Mouse (Mus musculus) hindbrain, postnatal 0 days (tissue): ENCODE results near the gene Olfr1042. TPM values are rescaled to one million over a fixed set of nuclear protein-coding genes. Genes with fewer than 3 reads are reported as not detected.
"Not testable (repeated sequence)": the region's sequence is repeated elsewhere in the genome, so short reads cannot be mapped to it uniquely, and the experiment has no call there.

Experiments used
- ATAC-seq: fragments of 200-750 bp; cut with Nextera tagmentation; 2 replicates; pipeline ENCODE4 v1.8.0; 2017; ENCODE audit warnings: mild to moderate bottlenecking, moderate TSS enrichment, moderate library complexity
- DNase-seq: peaks from one replicate; pipeline ENCODE4 v3.0.0-alpha.2; 2015; ENCODE audit warnings: low spot score
- H3K27ac ChIP-seq: fragments of 300-500 bp; sonication (generic); 2 replicates; pipeline ENCODE4 v1.5.1; 2014; ENCODE audit warnings: mild to moderate bottlenecking
- H3K27me3 ChIP-seq: fragments of 300-500 bp; sonication (generic); 2 replicates; pipeline ENCODE4 v1.6.1; 2014; ENCODE audit warnings: low read length, mixed read lengths; ENCODE audit not compliant: insufficient read depth
- H3K36me3 ChIP-seq: fragments of 300-500 bp; sonication (generic); 2 replicates; pipeline ENCODE4 v1.6.1; 2014; ENCODE audit warnings: low read length, mixed read lengths; ENCODE audit not compliant: insufficient read depth
- H3K4me1 ChIP-seq: fragments of 300-500 bp; sonication (generic); 2 replicates; pipeline ENCODE4 v1.6.1; 2014; ENCODE audit warnings: antibody characterized with exemption, low read length, mixed read lengths; ENCODE audit not compliant: insufficient read depth
- H3K4me2 ChIP-seq: fragments of 300-500 bp; sonication (generic); 2 replicates; pipeline ENCODE4 v1.6.1; 2014; ENCODE audit warnings: low read depth, mild to moderate bottlenecking, low read length, moderate library complexity, mixed read lengths
- H3K4me3 ChIP-seq: fragments of 300-500 bp; sonication (generic); 2 replicates; pipeline ENCODE4 v1.5.1; 2014; ENCODE audit warnings: low read length
- H3K9ac ChIP-seq: fragments of 300-500 bp; sonication (generic); replicated peaks from 2 replicates; pipeline ENCODE4 v1.6.1; 2014; ENCODE audit warnings: mild to moderate bottlenecking, low read length, moderate library complexity, mixed read lengths
- H3K9me3 ChIP-seq: fragments of 300-500 bp; sonication (generic); 2 replicates; pipeline ENCODE4 v1.6.1; 2016; ENCODE audit warnings: low read length, mixed read lengths
- CTCF ChIP-seq: IDR thresholded peaks from 2 replicates; pipeline ENCODE4 v1.5.1; 2016; ENCODE audit warnings: antibody characterized with exemption, control low read depth, low read depth
- WGBS: fragments of 180-500 bp; shearing (Covaris S2); extraction: QIAGEN DNeasy Blood & Tissue Kit; methylation state at CpG from one replicate; pipeline ENCODE4 v1.1.7; 2014; 5-methylcytosine and 5-hydroxymethylcytosine counted together
- polyA plus RNA-seq: library from polyadenylated mRNA; unstranded; fragments of >200 nt; fragmentation: Nextera tagmentation; extraction: Ambion mirVana; gene quantifications from 2 replicates; pipeline ENCODE4 v1.2.1, GENCODE M21; 2015
- total RNA-seq: library from RNA; depleted of rRNA; stranded (reverse); fragments of >200 nt; gene quantifications from 2 replicates; pipeline ENCODE4 v1.2.3, GENCODE M21; 2014; rRNA removed

The Olfr1042 gene
- not detected in 2 replicates for total RNA-seq
- not detected in 2 replicates for polyA plus RNA-seq

DNA sequence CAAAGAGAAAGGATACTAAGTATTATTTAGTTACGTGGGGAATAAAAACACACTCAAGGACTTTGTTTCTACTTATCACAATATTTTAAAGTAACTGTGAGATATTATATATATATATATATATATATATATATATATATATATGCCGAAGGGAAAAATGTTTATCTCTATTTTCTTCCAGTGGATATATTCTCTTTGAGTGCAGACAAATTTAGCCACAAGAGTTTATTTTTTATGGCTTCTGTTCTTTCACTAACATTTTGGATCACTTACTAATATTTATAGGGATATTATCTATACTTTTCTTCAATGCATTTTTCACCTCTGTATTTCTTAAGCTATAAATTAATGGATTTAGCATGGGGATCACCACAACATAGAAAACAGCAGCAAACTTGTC, at the start of gene Olfr1042:
Gene Olfr1042 (minus strand): TSS at position 101 of the 400 bp plus-strand sequence.
- Histone ChIP-seq H3K27ac (no peak within 1 kb of the TSS), H3K36me3 (no peaks in the 10 kb centered on the region), H3K4me3 (no peak within 1 kb of the TSS), H3K9me3 (no peaks in the 10 kb centered on the region), H3K9ac (no peak within 1 kb of the TSS), H3K4me1 (no peaks in the 10 kb centered on the region), H3K27me3 (no peaks in the 10 kb centered on the region), H3K4me2 (no peak within 1 kb of the TSS)
- no peak for ATAC-seq
- WGBS: 84% methylated on average over 2 of the region's 2 CpGs
- no peak for DNase-seq
- TF ChIP-seq CTCF: no peak

DNA sequence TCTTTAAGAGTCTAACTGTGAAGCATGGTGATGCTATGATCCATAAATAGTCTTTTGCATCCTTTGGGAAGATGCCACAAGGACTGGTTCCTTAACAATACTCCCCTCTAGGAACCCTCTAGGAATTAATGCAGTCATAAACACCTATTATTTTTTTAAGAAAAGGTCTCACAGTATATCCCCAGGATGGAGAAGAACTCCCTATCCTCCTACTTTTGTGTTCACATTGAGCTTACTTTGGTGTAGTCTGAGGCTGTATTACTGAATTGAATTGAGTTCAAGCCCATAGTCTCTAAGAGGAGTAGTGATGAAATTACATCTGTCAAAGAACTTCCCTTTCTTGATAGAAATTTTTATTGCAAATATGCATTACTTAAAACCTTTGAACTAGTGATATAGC, 41.3 kb upstream of the Olfr1042 start, which contains the start of gene Olfr1045:
Gene Olfr1045 (minus strand): TSS at position 101 of the 400 bp plus-strand sequence.
- H3K4me3 ChIP-seq: no peak within 1 kb of the TSS
- H3K27me3 ChIP-seq: no peaks in the 10 kb centered on the region
- no peak within 1 kb of the TSS for H3K27ac ChIP-seq
- DNase-seq (no peak), ATAC-seq (no peak)
- no peak for TF ChIP-seq CTCF
- H3K4me1 ChIP-seq: no peaks in the 10 kb centered on the region
- no peaks in the 10 kb centered on the region for H3K9me3 ChIP-seq
- no peaks in the 10 kb centered on the region for H3K36me3 ChIP-seq
- H3K4me2 ChIP-seq: no peak within 1 kb of the TSS
- no peak within 1 kb of the TSS for H3K9ac ChIP-seq

DNA sequence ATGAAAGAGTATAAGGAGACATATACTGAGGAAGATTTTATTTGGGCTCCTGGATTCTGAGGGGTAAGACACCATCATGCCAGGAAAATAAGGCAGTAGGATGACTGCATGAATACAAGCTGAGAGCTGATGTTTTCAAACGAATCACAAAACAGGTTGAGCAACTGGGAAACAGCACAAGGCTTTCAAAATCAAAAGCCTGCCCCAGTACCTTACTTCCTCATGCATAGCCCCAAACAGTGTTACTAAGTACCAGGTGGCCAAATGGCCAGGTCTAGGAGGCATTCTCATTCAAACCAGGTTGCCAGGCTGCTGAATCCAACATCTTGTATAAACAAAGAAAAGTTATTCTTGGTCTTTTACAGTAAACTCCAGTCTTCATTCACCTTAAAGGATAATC, 34.2 kb upstream of the Olfr1042 start:
- 47% methylated on average over 1 of the region's 1 CpGs for WGBS
- no peak for TF ChIP-seq CTCF
- H3K27ac ChIP-seq: no peak overlapping the region
- no peak overlapping the region for H3K4me2 ChIP-seq
- H3K4me3 ChIP-seq: no peak overlapping the region
- ATAC-seq (no peak), DNase-seq (no peak)
- no peaks in the 10 kb centered on the region for H3K4me1 ChIP-seq
- H3K27me3 ChIP-seq: no peaks in the 10 kb centered on the region
- no peak overlapping the region for H3K9ac ChIP-seq
- no peaks in the 10 kb centered on the region for H3K9me3 ChIP-seq
- H3K36me3 ChIP-seq: no peaks in the 10 kb centered on the region

DNA sequence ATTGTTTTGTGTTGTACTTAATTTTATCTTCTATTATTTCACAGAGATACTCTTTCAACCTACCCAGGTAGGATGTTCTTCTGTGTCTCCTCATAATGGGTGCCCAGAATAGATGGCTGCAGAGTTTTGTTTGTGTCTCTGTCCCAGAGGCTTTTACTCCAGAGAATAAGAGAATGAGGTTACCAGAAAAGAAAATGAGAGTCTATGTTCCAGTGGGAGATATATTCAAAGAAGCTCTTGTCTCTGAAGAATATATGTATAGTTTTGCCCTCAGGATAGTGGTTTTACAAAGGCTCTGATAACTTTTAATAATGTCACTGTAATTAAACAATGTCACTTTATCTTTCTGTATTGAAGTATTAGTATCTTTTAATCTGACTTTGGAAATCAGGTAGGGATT, 23.9 kb upstream of the Olfr1042 start, which contains the start of gene Olfr52:
Gene Olfr52 (minus strand): TSS at position 101 of the 400 bp plus-strand sequence.
- ATAC-seq: no peak
- H3K27me3 ChIP-seq: no peaks in the 10 kb centered on the region
- H3K9ac ChIP-seq: no peak within 1 kb of the TSS
- no peaks in the 10 kb centered on the region for H3K9me3 ChIP-seq
- no peak within 1 kb of the TSS for H3K4me3 ChIP-seq
- no peak for DNase-seq
- H3K4me2 ChIP-seq: no peak within 1 kb of the TSS
- H3K4me1 ChIP-seq: no peaks in the 10 kb centered on the region
- no peak for TF ChIP-seq CTCF
- H3K36me3 ChIP-seq: no peaks in the 10 kb centered on the region
- no peak within 1 kb of the TSS for H3K27ac ChIP-seq

DNA sequence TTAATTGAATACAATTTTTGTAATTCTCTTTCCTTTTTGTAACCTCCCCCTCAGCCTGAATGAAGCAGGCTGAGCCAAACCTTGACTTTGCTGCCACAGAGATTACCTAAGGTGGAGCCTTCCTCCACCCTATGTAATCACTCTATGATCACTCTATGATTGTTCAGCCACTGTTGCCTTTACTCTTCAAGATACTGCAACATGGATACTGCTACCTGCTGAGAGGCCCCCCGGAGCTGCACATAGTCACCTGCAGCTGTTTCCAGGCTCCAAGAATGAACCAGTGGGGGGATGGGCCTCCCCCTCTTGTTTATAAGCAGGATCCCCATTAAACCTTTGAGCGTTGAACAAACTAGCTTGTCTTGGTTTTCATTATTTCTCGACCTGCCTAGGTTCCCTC, 18.3 kb upstream of the Olfr1042 start:
- 74% methylated on average over 3 of the region's 3 CpGs for WGBS
- H3K4me1 ChIP-seq: no peaks in the 10 kb centered on the region
- TF ChIP-seq CTCF: no peak
- no peak overlapping the region for H3K4me2 ChIP-seq
- H3K27me3 ChIP-seq: no peaks in the 10 kb centered on the region
- no peak for ATAC-seq
- H3K9ac ChIP-seq: no peak overlapping the region
- H3K36me3 ChIP-seq: no peaks in the 10 kb centered on the region
- no peaks in the 10 kb centered on the region for H3K9me3 ChIP-seq
- H3K27ac ChIP-seq: no peak overlapping the region
- no peak overlapping the region for H3K4me3 ChIP-seq
- DNase-seq: no peak

DNA sequence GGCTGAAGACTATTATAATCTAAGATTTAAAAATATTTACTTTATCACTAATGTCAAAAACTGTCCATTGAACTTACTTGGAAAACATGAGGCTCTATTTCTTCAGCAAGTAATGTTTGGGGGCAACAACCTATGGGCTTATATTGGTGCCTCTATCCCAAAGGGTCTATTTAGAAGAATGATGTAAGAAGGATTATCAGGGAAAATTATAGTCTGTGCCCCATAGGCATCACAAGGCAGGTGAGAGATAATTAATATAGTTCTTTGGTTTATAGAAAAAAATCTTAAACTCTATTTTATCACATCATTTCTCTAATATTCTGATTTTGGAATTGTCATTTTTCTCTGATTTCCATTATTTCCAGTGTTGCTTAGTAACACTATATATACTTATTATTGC, 16.1 kb upstream of the Olfr1042 start, which contains the start of gene Olfr1044:
Gene Olfr1044 (minus strand): TSS at position 101 of the 400 bp plus-strand sequence.
- no peak for TF ChIP-seq CTCF
- H3K9me3 ChIP-seq: no peaks in the 10 kb centered on the region
- H3K4me2 ChIP-seq: no peak within 1 kb of the TSS
- ATAC-seq (no peak), DNase-seq (no peak)
- no peak within 1 kb of the TSS for H3K27ac ChIP-seq
- H3K27me3 ChIP-seq: no peaks in the 10 kb centered on the region
- no peak within 1 kb of the TSS for H3K4me3 ChIP-seq
- no peaks in the 10 kb centered on the region for H3K36me3 ChIP-seq
- no peak within 1 kb of the TSS for H3K9ac ChIP-seq
- H3K4me1 ChIP-seq: no peaks in the 10 kb centered on the region

DNA sequence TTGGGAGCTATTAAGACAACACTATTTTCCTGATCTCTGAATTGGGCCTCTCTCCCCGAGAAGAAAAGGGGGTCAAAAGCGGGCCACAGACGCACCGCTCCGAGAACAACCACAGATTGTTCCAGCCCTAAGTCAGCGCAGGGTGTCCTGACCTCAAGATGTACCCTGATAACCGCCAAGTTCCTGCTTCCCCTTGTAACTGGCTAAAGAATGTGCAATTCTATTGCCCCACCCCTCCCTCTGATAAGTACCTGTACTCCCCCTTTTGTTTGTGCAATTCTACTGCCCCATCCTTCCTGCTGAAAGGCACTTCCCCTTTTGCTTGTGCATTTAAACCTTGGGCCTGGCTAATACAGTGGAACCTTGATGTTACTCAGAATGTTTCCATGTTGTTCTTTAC, 13.8 kb upstream of the Olfr1042 start:
- not testable (repeated sequence) for H3K36me3 ChIP-seq, ATAC-seq, H3K4me1 ChIP-seq, H3K27ac ChIP-seq, H3K9ac ChIP-seq, H3K27me3 ChIP-seq, H3K4me3 ChIP-seq, H3K9me3 ChIP-seq, H3K4me2 ChIP-seq, DNase-seq
- 89% methylated on average over 7 of the region's 7 CpGs for WGBS
